Mouse (Mus musculus): ENCODE measurements around the gene Krtap9-3. TPM values are rescaled to one million over a fixed set of nuclear protein-coding genes. Genes with fewer than 3 reads are reported as not detected.
A peak's percentile ranks its signal among the peaks of the same experiment; 100 is the strongest.

Krtap9-3 gene
- total RNA-seq, 2 experiments from 2014 or later = not detected

DNA sequence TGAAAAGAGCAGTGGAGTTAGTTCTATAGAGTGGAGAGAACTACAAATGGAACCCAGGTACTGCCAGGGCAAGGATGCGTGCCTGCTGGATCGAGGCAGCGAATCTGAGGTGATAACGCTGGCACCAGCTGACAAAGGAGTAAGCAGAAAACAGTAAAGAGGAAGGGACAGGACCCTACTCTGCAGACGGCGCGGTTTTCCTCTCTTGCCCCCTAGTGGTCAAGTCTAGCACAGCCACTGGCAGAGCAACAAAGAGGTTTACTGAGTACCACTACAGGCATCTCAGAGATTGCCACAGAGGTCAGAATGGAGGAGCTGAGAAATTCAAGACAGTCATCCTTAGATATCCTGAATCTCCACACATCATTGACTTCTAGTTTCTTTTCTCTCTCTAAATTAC lies 23.8 kb downstream of the Krtap9-3 start:
- DNase-seq (ENCODE audit: extremely low spot score in 1 of 2, low spot score in 1 of 2) = peak; percentile 53 to 77

GRCm38 (mm10) chr11:99573164-99573563 lies 24.7 kb downstream of the Krtap9-3 start:
- no peak for DNase-seq (ENCODE audit: extremely low spot score in 1 of 2, low spot score in 1 of 2)

DNA sequence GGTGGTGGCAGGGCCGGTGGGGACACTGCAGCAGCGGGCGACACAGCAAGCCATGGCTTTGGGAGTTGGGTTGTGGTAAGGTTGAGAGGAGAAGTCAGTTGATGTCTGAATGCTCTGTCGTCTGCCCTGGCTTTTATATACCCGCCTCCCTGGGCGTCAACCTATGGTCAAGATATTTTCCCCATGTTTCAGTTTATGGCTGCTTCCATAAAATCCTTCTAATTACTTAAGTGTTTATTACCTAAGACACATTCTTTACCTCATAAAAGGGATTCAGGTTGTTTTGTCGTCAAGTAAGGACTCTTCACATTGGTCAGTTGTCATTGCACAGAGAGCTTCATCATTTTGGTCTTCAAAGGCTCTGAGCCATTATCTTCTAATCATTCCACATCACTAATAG lies 31.4 kb downstream of the Krtap9-3 start, which contains the start of gene Krtap3-1:
Krtap3-1 (minus strand) TSS at position 101 of the 400 bp plus-strand sequence.
- DNase-seq (ENCODE audit: extremely low spot score in 1 of 2, low spot score in 1 of 2) = no peak

GRCm38 (mm10) chr11:99562580-99562979 lies 35.3 kb downstream of the Krtap9-3 start:
- DNase-seq (ENCODE audit: extremely low spot score in 1 of 2, low spot score in 1 of 2) = no peak

DNA sequence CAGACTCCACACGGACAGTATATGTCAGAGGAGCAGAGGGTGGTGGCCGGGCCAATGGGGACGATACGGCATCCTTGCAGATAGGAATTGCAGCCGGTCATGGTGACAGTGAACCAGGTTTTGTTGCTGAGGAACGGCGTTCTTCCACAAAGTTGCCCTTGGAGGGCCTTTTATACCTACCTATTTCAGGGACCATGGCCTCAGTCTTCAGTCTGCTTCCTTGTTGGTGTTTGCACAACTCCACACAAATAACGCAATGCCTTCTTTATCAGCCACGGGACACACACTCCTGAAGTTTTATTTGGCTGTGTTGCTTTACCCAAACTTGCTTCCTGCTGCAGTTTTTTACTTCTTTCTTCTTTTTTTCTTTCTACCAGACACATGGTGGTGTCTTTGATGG lies 38.5 kb downstream of the Krtap9-3 start, which contains the start of gene Gm11939:
Gm11939 (minus strand) TSS at position 101 of the 400 bp plus-strand sequence.
- no peak for DNase-seq (ENCODE audit: extremely low spot score in 1 of 2, low spot score in 1 of 2)

DNA sequence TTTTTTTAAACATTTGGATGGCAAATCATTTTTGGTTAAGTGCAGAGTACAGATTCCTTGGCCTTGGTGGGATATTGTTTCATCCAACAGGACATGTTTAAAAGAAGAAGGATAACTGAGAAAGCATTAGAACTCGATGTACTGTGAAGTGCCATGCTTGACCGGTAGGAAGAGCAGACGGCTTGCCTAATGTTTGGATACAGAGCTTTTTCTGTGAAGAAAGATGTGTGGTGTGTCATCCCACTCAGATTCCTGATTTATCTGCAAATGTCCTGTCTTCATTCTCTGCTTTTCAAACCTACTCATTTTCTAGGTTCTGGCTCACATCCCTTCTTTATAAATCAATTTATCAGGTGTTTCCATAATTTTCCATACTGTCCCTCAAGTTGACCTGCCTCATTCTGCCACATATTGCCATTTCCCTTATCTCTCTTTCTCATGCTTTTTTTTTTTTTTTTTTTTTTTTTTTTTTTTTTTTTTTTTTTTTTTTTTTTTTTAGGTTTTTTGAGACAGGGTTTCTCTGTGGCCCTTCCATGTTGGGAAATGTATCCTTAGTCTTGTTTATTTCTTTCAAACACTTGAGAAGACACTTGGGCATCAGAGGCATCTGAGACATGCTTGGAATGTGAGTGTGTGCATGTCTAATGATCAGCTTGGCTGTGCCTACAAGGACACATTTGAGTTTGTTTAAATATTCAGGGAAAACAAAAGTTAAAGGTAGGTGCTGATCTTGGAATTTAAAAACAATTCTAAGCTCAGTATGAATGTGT lies 39.7 kb downstream of the Krtap9-3 start:
- DNase-seq (ENCODE audit: extremely low spot score in 1 of 2, low spot score in 1 of 2) = no peak

GRCm38 (mm10) chr11:99556753-99557152 lies 41.2 kb downstream of the Krtap9-3 start, which contains the start of gene Krtap3-2:
Krtap3-2 (minus strand) TSS chr11:99556853.
- no peak for DNase-seq (ENCODE audit: extremely low spot score in 1 of 2, low spot score in 1 of 2)

DNA sequence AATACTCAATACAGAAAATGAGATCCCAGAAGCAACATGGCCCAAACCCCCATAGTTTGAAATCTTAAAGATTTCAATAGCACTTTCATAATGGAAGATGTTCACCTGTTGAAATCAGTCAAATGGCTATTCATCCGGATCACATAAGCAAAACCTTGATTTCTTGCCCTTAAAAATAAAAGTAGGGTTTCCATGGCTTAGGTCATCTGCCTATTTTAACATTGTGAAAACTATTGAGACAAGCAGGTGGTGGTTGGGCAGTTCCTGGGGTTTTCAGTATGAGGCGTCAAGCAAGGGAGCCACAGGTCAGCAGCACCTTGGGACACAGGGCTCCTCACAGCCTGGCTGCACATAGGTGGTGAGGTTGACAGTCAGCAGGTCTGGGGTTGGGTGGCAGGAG lies 41.7 kb downstream of the Krtap9-3 start:
- no peak for DNase-seq (ENCODE audit: extremely low spot score in 1 of 2, low spot score in 1 of 2)

- no peak for DNase-seq (ENCODE audit: extremely low spot score in 1 of 2, low spot score in 1 of 2)
Measured at GRCm38 (mm10) chr11:99550765-99551164, 47.1 kb downstream of the Krtap9-3 start, which contains the start of gene Krtap3-3. Krtap3-3 (minus strand) TSS chr11:99550865.

DNA sequence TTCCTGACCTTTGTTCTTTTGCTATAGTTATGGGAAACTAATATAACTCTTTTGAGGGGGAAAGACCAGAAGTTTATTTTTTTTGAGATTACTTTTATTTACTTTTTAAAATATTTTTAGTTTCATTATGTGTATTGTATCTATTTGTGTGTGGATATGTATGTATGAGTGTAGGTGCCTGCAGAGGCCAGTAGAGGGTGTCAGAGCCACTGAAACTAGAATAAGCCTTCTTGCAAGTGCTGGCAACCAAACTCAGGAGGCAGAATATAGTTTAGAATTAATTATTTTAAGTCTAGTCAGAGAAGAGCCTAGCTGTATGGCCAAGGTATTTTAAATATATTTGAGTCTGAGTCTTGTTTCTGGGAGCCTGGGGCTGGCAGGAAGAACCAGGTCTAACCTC lies 50.0 kb downstream of the Krtap9-3 start:
- DNase-seq (ENCODE audit: extremely low spot score in 1 of 2, low spot score in 1 of 2) = no peak

Other genes starting within 250 kb of the Krtap9-3 start
- gene Krt27, start 247.0 kb downstream of the Krtap9-3 start, total RNA-seq (2021) = not detected
- gene Krt28, start 223.2 kb downstream of the Krtap9-3 start, total RNA-seq (2021) = under 1 TPM; 0.21 to 0.49 TPM
- gene Krt10, start 208.7 kb downstream of the Krtap9-3 start, total RNA-seq (2021) = 10 to 100 TPM; 12.6 to 15.7 TPM
- 1 to 10 TPM in 1 of 2 experiments, under 1 TPM in 1; 0.89 to 1.4 TPM for gene Krt12, start 175.8 kb downstream of the Krtap9-3 start, total RNA-seq (2021)
- gene Krt20, start 160.0 kb downstream of the Krtap9-3 start, total RNA-seq (2021) = not detected
- gene Krt23, start 105.0 kb downstream of the Krtap9-3 start, total RNA-seq (2021) = not detected
- not detected for gene Krt39, start 76.8 kb downstream of the Krtap9-3 start, total RNA-seq (2021)
- gene Krt40, start 54.9 kb downstream of the Krtap9-3 start, total RNA-seq (2021) = not detected
- not detected for gene Krtap3-3, start 47.2 kb downstream of the Krtap9-3 start, total RNA-seq (2021)
- gene Krtap3-2, start 41.3 kb downstream of the Krtap9-3 start, total RNA-seq (2021) = not detected
- not detected for gene Gm11939, start 38.6 kb downstream of the Krtap9-3 start, total RNA-seq (2021)
- not detected for gene Krtap3-1, start 31.5 kb downstream of the Krtap9-3 start, total RNA-seq (2021)
- gene Krtap1-5, start 17.1 kb downstream of the Krtap9-3 start, total RNA-seq (2021) = not detected
- not detected for gene Krtap1-4, start 14.5 kb downstream of the Krtap9-3 start, total RNA-seq (2021)
- gene Krtap1-3, start 6.8 kb downstream of the Krtap9-3 start, total RNA-seq (2021) = not detected
- not detected for gene Gm11938, start 5.2 kb upstream of the Krtap9-3 start, total RNA-seq (2021)
- not detected for gene Gm11937, start 12.1 kb upstream of the Krtap9-3 start, total RNA-seq (2021)
- not detected for gene Krtap2-4, start 16.7 kb upstream of the Krtap9-3 start, total RNA-seq (2021)
- not detected for gene Gm11562, start 22.3 kb upstream of the Krtap9-3 start, total RNA-seq (2021)
- gene Krtap4-1, start 30.1 kb upstream of the Krtap9-3 start, total RNA-seq (2021) = not detected
- gene Krtap4-2, start 37.0 kb upstream of the Krtap9-3 start, total RNA-seq (2021) = not detected
- not detected for gene Krtap4-7, start 46.0 kb upstream of the Krtap9-3 start, total RNA-seq (2021)
- gene Gm11555, start 52.1 kb upstream of the Krtap9-3 start, total RNA-seq (2021) = not detected
- not detected for gene Gm11563, start 60.9 kb upstream of the Krtap9-3 start, total RNA-seq (2021)
- not detected for gene Krtap4-6, start 67.9 kb upstream of the Krtap9-3 start, total RNA-seq (2021)
- gene Gm14190, start 92.6 kb upstream of the Krtap9-3 start, total RNA-seq (2021) = not detected
- not detected for gene Gm14180, start 136.2 kb upstream of the Krtap9-3 start, total RNA-seq (2021)
- gene Gm11595, start 174.8 kb upstream of the Krtap9-3 start, total RNA-seq (2021) = not detected
- not detected for gene Krtap4-8, start 182.6 kb upstream of the Krtap9-3 start, total RNA-seq (2021)
- gene Krtap4-9, start 187.1 kb upstream of the Krtap9-3 start, total RNA-seq (2021) = not detected
- gene Gm11596, start 195.4 kb upstream of the Krtap9-3 start, total RNA-seq (2021) = not detected
- not detected for gene Gm11569, start 200.8 kb upstream of the Krtap9-3 start, total RNA-seq (2021)
- not detected for gene Gm11554, start 206.3 kb upstream of the Krtap9-3 start, total RNA-seq (2021)
- gene Krtap4-13, start 211.8 kb upstream of the Krtap9-3 start, total RNA-seq (2021) = not detected
- not detected for gene Gm11564, start 217.6 kb upstream of the Krtap9-3 start, total RNA-seq (2021)
- gene 2300003K06Rik, start 240.0 kb upstream of the Krtap9-3 start, total RNA-seq (2021) = not detected